Mouse (Mus musculus) lung, postnatal 0 days (tissue): ENCODE results near the gene Patj. TPM values are rescaled to one million over a fixed set of nuclear protein-coding genes. Genes with fewer than 3 reads are reported as not detected.
"Not testable (repeated sequence)": the region's sequence is repeated elsewhere in the genome, so short reads cannot be mapped to it uniquely, and the experiment has no call there.

Experiments used
- ATAC-seq: fragments of 200-750 bp; cut with Nextera tagmentation; 2 replicates; pipeline ENCODE4 v1.8.0; 2017; ENCODE audit warnings: moderate library complexity
- DNase-seq: peaks from one replicate; pipeline ENCODE4 v3.0.0-alpha.2; 2016; ENCODE audit warnings: low spot score
- H3K27ac ChIP-seq: fragments of 300-500 bp; sonication (generic); 2 replicates; pipeline ENCODE4 v1.5.1; 2014; ENCODE audit warnings: antibody characterized with exemption, mild to moderate bottlenecking, low read length, mixed read lengths
- H3K27me3 ChIP-seq: fragments of 300-500 bp; sonication (generic); replicated peaks from 2 replicates; pipeline ENCODE4 v1.6.1; 2014; ENCODE audit warnings: low read length, mixed read lengths; ENCODE audit not compliant: insufficient read depth
- H3K36me3 ChIP-seq: fragments of 300-500 bp; sonication (generic); 2 replicates; pipeline ENCODE4 v1.6.1; 2014; ENCODE audit warnings: low read length, mixed read lengths; ENCODE audit not compliant: insufficient read depth
- H3K4me1 ChIP-seq: fragments of 300-500 bp; sonication (generic); 2 replicates; pipeline ENCODE4 v1.6.1; 2014; ENCODE audit warnings: antibody characterized with exemption, low read depth, low read length, mixed read lengths; ENCODE audit not compliant: insufficient read depth
- H3K4me2 ChIP-seq: fragments of 300-500 bp; sonication (generic); replicated peaks from 2 replicates; pipeline ENCODE4 v1.6.1; 2014; ENCODE audit warnings: low read depth, mild to moderate bottlenecking, low read length, moderate library complexity, mixed read lengths
- H3K4me3 ChIP-seq: fragments of 300-500 bp; sonication (generic); 2 replicates; pipeline ENCODE4 v1.5.1; 2014; ENCODE audit warnings: low read depth, low read length
- H3K9ac ChIP-seq: fragments of 300-500 bp; sonication (generic); replicated peaks from 2 replicates; pipeline ENCODE4 v1.6.1; 2014; ENCODE audit warnings: low read depth, mild to moderate bottlenecking
- H3K9me3 ChIP-seq: fragments of 300-500 bp; sonication (generic); 2 replicates; pipeline ENCODE4 v1.6.1; 2016; ENCODE audit warnings: low read length, mixed read lengths
- CTCF ChIP-seq: IDR thresholded peaks from 2 replicates; pipeline ENCODE4 v1.5.1; 2016; ENCODE audit warnings: antibody characterized with exemption, mild to moderate bottlenecking
- EP300 ChIP-seq: IDR thresholded peaks from 2 replicates; pipeline ENCODE4 v1.6.1; 2016; ENCODE audit warnings: antibody characterized with exemption, mild to moderate bottlenecking, control low read depth
- WGBS: fragments of 180-500 bp; shearing (Covaris S2); extraction: QIAGEN DNeasy Blood & Tissue Kit; methylation state at CpG from one replicate; pipeline ENCODE4 v1.1.7; 2014; 5-methylcytosine and 5-hydroxymethylcytosine counted together
- polyA plus RNA-seq: library from polyadenylated mRNA; unstranded; fragments of >200 nt; fragmentation: Nextera tagmentation; extraction: Ambion mirVana; gene quantifications from 2 replicates; pipeline ENCODE4 v1.2.1, GENCODE M21; 2015

The Patj gene
- polyA plus RNA-seq, 1 experiment from 2014 or later: 13.4 TPM

- WGBS: 89% methylated on average over 4 of the region's 4 CpGs
- Histone ChIP-seq H3K4me3 (no peak overlapping the region), H3K27ac (no peak overlapping the region), H3K4me2 (no peak overlapping the region), H3K4me1 (no peaks in the 10 kb centered on the region), H3K27me3 (no peaks in the 10 kb centered on the region), H3K9me3 (no peaks in the 10 kb centered on the region), H3K36me3 (peaks cover 4% of the 10 kb centered on the region), H3K9ac (no peak overlapping the region)
- ATAC-seq: no peak
- DNase-seq: no peak
- TF ChIP-seq CTCF (no peak), EP300 (no peak)
Observed at GRCm38 (mm10) chr4:98408455-98408854, 12.9 kb downstream of the Patj start.

DNA sequence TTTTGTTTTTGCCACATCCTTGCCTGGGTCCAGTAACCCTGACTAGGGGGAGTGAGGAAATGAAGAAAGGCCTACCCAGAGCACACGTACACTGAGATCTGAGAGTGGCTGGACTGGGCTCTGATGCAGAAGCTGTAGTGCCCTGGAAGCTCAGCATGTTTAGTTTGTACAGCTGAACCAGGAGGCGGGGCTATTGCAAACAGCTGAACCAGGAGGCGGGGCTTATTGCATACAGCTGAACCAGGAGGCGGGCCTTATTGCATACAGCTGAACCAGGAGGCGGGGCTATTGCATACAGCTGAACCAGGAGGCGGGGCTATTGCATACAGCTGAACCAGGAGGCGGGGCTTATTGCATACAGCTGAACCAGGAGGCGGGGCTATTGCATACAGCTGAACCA, 19.6 kb downstream of the Patj start:
- not testable (repeated sequence) for H3K4me3 ChIP-seq, H3K4me1 ChIP-seq, H3K9ac ChIP-seq, H3K36me3 ChIP-seq, H3K4me2 ChIP-seq, DNase-seq, H3K9me3 ChIP-seq, H3K27me3 ChIP-seq, H3K27ac ChIP-seq, ATAC-seq
- over 99% methylated on average over 8 of the region's 8 CpGs for WGBS

- WGBS: 66% methylated on average over 8 of the region's 8 CpGs
- H3K9ac ChIP-seq: no peak overlapping the region
- no peak for ATAC-seq
- no peaks in the 10 kb centered on the region for H3K27me3 ChIP-seq
- H3K4me3 ChIP-seq: no peak overlapping the region
- H3K9me3 ChIP-seq: no peaks in the 10 kb centered on the region
- H3K27ac ChIP-seq: no peak overlapping the region
- H3K4me1 ChIP-seq: no peaks in the 10 kb centered on the region
- H3K4me2 ChIP-seq: no peak overlapping the region
- DNase-seq: peak; percentile 25
- H3K36me3 ChIP-seq: 0 out of 2 replicates have a peak, but pooled peaks cover 9% of the 10 kb centered on the region
- TF ChIP-seq EP300 (no peak), CTCF (no peak)
Observed at GRCm38 (mm10) chr4:98428371-98428770, 32.8 kb downstream of the Patj start.

GRCm38 (mm10) chr4:98435641-98436457, 40.3 kb downstream of the Patj start:
- Histone ChIP-seq H3K27me3 (no peaks in the 10 kb centered on the region), H3K4me2 (no peak overlapping the region), H3K27ac (no peak overlapping the region), H3K36me3 (0 out of 2 replicates have a peak, but pooled peaks cover 4% of the 10 kb centered on the region), H3K4me3 (no peak overlapping the region), H3K9ac (no peak overlapping the region), H3K4me1 (no peaks in the 10 kb centered on the region), H3K9me3 (no peaks in the 10 kb centered on the region)
- ATAC-seq: no peak
- TF ChIP-seq EP300 (no peak), CTCF (no peak)
- no peak for DNase-seq
- WGBS: 79% methylated on average over 10 of the region's 10 CpGs

- 0 out of 2 replicates have a peak, but pooled peaks cover 4% of the 10 kb centered on the region for H3K36me3 ChIP-seq
- H3K27me3 ChIP-seq: no peaks in the 10 kb centered on the region
- H3K9ac ChIP-seq: no peak overlapping the region
- DNase-seq: peak; percentile 54
- no peaks in the 10 kb centered on the region for H3K4me1 ChIP-seq
- no peak overlapping the region for H3K27ac ChIP-seq
- peak overlapping the region; percentile 16 for H3K4me3 ChIP-seq
- ATAC-seq: peak; percentile 14; the same call in 1 of the 2 replicates
- TF ChIP-seq CTCF (no peak), EP300 (no peak)
- no peaks in the 10 kb centered on the region for H3K9me3 ChIP-seq
- 60% methylated on average over 12 of the region's 12 CpGs for WGBS
- H3K4me2 ChIP-seq: peak overlapping the region; percentile 32; the same call in 1 of the 2 replicates
Observed at GRCm38 (mm10) chr4:98436664-98437363, 41.2 kb downstream of the Patj start.

GRCm38 (mm10) chr4:98439261-98440005, 43.8 kb downstream of the Patj start:
- H3K36me3 ChIP-seq: no peaks in the 10 kb centered on the region
- no peaks in the 10 kb centered on the region for H3K27me3 ChIP-seq
- no peak overlapping the region for H3K9ac ChIP-seq
- TF ChIP-seq EP300 (no peak), CTCF (no peak)
- 88% methylated on average over 8 of the region's 8 CpGs for WGBS
- DNase-seq (no peak), ATAC-seq (no peak)
- no peak overlapping the region for H3K4me2 ChIP-seq
- H3K27ac ChIP-seq: no peak overlapping the region
- no peaks in the 10 kb centered on the region for H3K9me3 ChIP-seq
- H3K4me3 ChIP-seq: no peak overlapping the region
- H3K4me1 ChIP-seq: no peaks in the 10 kb centered on the region
